Mouse (Mus musculus): ENCODE results near the gene Ube4a. TPM values are rescaled to one million over a fixed set of nuclear protein-coding genes. Genes with fewer than 3 reads are reported as not detected.

The Ube4a gene
- total RNA-seq, 1 experiment from 2014 or later: 100 TPM

Other genes starting within 250 kb of the Ube4a start
- gene Phldb1, start 230.4 kb downstream of the Ube4a start, total RNA-seq (2021): 45.1 and 60.5 TPM in 2 replicates
- gene Arcn1, start 197.8 kb downstream of the Ube4a start, total RNA-seq (2021): 160 and 166 TPM in 2 replicates
- gene Ift46, start 197.7 kb downstream of the Ube4a start, total RNA-seq (2021): 72.1 and 82.3 TPM in 2 replicates
- gene Tmem25, start 166.3 kb downstream of the Ube4a start, total RNA-seq (2021): 5.3 and 5.5 TPM in 2 replicates
- gene Ttc36, start 162.5 kb downstream of the Ube4a start, total RNA-seq (2021): 5.6 and 64.1 TPM in 2 replicates
- gene Kmt2a, start 84.3 kb downstream of the Ube4a start, total RNA-seq (2021): 37.2 and 42.9 TPM in 2 replicates
- 638 TPM in 2 replicates for gene Atp5l, start 44.9 kb downstream of the Ube4a start, total RNA-seq (2021)
- 2.2 and 14.5 TPM in 2 replicates for gene Cd3g, start 14.8 kb upstream of the Ube4a start, total RNA-seq (2021)
- 1.5 and 12.5 TPM in 2 replicates for gene Cd3d, start 16.2 kb upstream of the Ube4a start, total RNA-seq (2021)
- gene Cd3e, start 44.0 kb upstream of the Ube4a start, total RNA-seq (2021): 1.8 and 19.1 TPM in 2 replicates
- gene Mpzl2, start 74.2 kb upstream of the Ube4a start, total RNA-seq (2021): 13.0 and 15.3 TPM in 2 replicates
- 5.2 and 7.7 TPM in 2 replicates for gene Mpzl3, start 89.6 kb upstream of the Ube4a start, total RNA-seq (2021)
- 1.0 and 3.4 TPM in 2 replicates for gene Jaml, start 113.6 kb upstream of the Ube4a start, total RNA-seq (2021)
- 7.6 and 8.6 TPM in 2 replicates for gene Scn2b, start 152.2 kb upstream of the Ube4a start, total RNA-seq (2021)
- gene Scn4b, start 172.8 kb upstream of the Ube4a start, total RNA-seq (2021): 0.56 and 0.59 TPM in 2 replicates
- not detected in 2 replicates for gene BC049352, start 216.4 kb upstream of the Ube4a start, total RNA-seq (2021)
- not detected in 2 replicates for gene Tmprss4, start 238.5 kb upstream of the Ube4a start, total RNA-seq (2021)

Data from adrenal gland, postnatal 14 days (tissue).